Mouse (Mus musculus) G1E (cell line): ENCODE results near the gene Hmcn2. TPM values are rescaled to one million over a fixed set of nuclear protein-coding genes. Genes with fewer than 3 reads are reported as not detected.

ENCODE experiments used
- ATAC-seq: 2 replicates; pipeline ENCODE4 v1.8.0; 2016; ENCODE audit warnings: mild to moderate bottlenecking; ENCODE audit not compliant: insufficient number of reproducible peaks, poor library complexity, low FRiP score, severe bottlenecking; ENCODE audit errors: extremely low read depth
- DNase-seq: peaks from one replicate; pipeline ENCODE4 v3.0.0; 2012; ENCODE audit warnings: low spot score
- H3K27me3 ChIP-seq: 2 replicates; pipeline ENCODE4 v1.6.1; 2012; ENCODE audit warnings: mild to moderate bottlenecking, low read length, inconsistent platforms; ENCODE audit not compliant: insufficient read depth
- H3K36me3 ChIP-seq: replicated peaks from 2 replicates; pipeline ENCODE3; 2012; ENCODE audit warnings: mild to moderate bottlenecking, inconsistent platforms
- H3K4me1 ChIP-seq: 2 replicates; pipeline ENCODE4 v1.6.1; 2012; ENCODE audit warnings: low read depth, low read length, inconsistent platforms, mixed read lengths; ENCODE audit not compliant: insufficient read depth
- H3K4me3 ChIP-seq: 2 replicates; pipeline ENCODE4 v1.5.1; 2012; ENCODE audit warnings: low read depth, mild to moderate bottlenecking, inconsistent platforms, low read length, moderate library complexity, mixed read lengths
- H3K9me3 ChIP-seq: replicated peaks from 2 replicates; pipeline ENCODE4 v1.6.1; 2012; ENCODE audit warnings: inconsistent platforms
- CTCF ChIP-seq: IDR thresholded peaks from 2 replicates; pipeline ENCODE4 v1.5.1; 2012; ENCODE audit warnings: low read depth, low read length, inconsistent platforms, mixed read lengths
- GATA1 ChIP-seq: IDR thresholded peaks from 2 replicates; pipeline ENCODE4 v1.6.1; 2012; ENCODE audit warnings: borderline replicate concordance, low read length, inconsistent platforms, mixed read lengths
- GATA2 ChIP-seq: IDR thresholded peaks from 2 replicates; pipeline ENCODE4 v1.6.1; 2012; ENCODE audit warnings: low read depth, low read length, inconsistent platforms, borderline replicate concordance
- POLR2AphosphoS5 ChIP-seq: IDR thresholded peaks from 2 replicates; pipeline ENCODE4 v1.6.1; 2012; ENCODE audit warnings: low read depth, low read length, inconsistent platforms; ENCODE audit not compliant: insufficient replicate concordance
- TAL1 ChIP-seq: conservative IDR thresholded peaks from 2 replicates; pipeline ENCODE4 v1.6.1; 2012; ENCODE audit warnings: low read depth, low read length, inconsistent platforms, mixed read lengths
- polyA plus RNA-seq: library from polyadenylated mRNA; stranded (reverse); fragments of >175 nt; gene quantifications from 2 replicates; pipeline ENCODE4 v1.2.3, GENCODE M21; 2012
- total RNA-seq, 2 experiments: library from RNA; stranded (forward) in 1 of 2; stranded (reverse) in 1 of 2; fragments of 200-1000 nt in 1 of 2; fragments of >200 nt in 1 of 2; fragmentation: Nextera tagmentation in 1 of 2; gene quantifications; 2 replicates each; pipeline ENCODE4 v1.2.3; 2014 to 2017

Hmcn2 gene
- total and polyA plus RNA-seq, 3 experiments, result 0.16 TPM; not detected in 2

GRCm38 (mm10) chr2:31418021-31418420 lies 103.8 kb downstream of the Hmcn2 start:
- TF ChIP-seq CTCF (no peak), GATA2 (no peak), GATA1 (no peak), TAL1 (no peak), POLR2AphosphoS5 (no peak)
- H3K4me3 ChIP-seq, result no peak overlapping the region
- H3K4me1 ChIP-seq, result no peaks in the 10 kb centered on the region; the same call in 1 of the 2 replicates
- peaks cover under 1% of the 10 kb centered on the region; the same call in 1 of the 2 replicates for H3K27me3 ChIP-seq
- H3K36me3 ChIP-seq, result no peaks in the 10 kb centered on the region
- ATAC-seq (no peak), DNase-seq (no peak)
- H3K9me3 ChIP-seq, result no peaks in the 10 kb centered on the region

- Histone ChIP-seq H3K9me3 (no peaks in the 10 kb centered on the region), H3K4me3 (no peak overlapping the region), H3K4me1 (no peaks in the 10 kb centered on the region; the same call in 1 of the 2 replicates), H3K27me3 (peaks cover 4% of the 10 kb centered on the region; the same call in 1 of the 2 replicates), H3K36me3 (no peaks in the 10 kb centered on the region)
- no peak for ATAC-seq
- DNase-seq, result no peak
- TF ChIP-seq GATA2, result no peak
- no peak for TF ChIP-seq CTCF
- no peak for TF ChIP-seq GATA1
- no peak for TF ChIP-seq POLR2AphosphoS5
- no peak for TF ChIP-seq TAL1
Measured at GRCm38 (mm10) chr2:31418571-31418970, 104.4 kb downstream of the Hmcn2 start.

GRCm38 (mm10) chr2:31420914-31421313 lies 106.7 kb downstream of the Hmcn2 start:
- no peak for ATAC-seq
- H3K36me3 ChIP-seq, result no peaks in the 10 kb centered on the region
- peaks cover 4% of the 10 kb centered on the region; the same call in 1 of the 2 replicates for H3K27me3 ChIP-seq
- TF ChIP-seq GATA2 (no peak), GATA1 (no peak), CTCF (no peak), TAL1 (no peak), POLR2AphosphoS5 (no peak)
- no peaks in the 10 kb centered on the region for H3K9me3 ChIP-seq
- no peaks in the 10 kb centered on the region; the same call in 1 of the 2 replicates for H3K4me1 ChIP-seq
- H3K4me3 ChIP-seq, result no peak overlapping the region
- no peak for DNase-seq

GRCm38 (mm10) chr2:31422576-31422975 lies 108.4 kb downstream of the Hmcn2 start:
- TF ChIP-seq TAL1 (no peak), POLR2AphosphoS5 (no peak), GATA1 (no peak), CTCF (no peak), GATA2 (no peak)
- Histone ChIP-seq H3K27me3 (peaks cover 4% of the 10 kb centered on the region; the same call in 1 of the 2 replicates), H3K9me3 (no peaks in the 10 kb centered on the region)

GRCm38 (mm10) chr2:31431477-31431876 lies 117.3 kb downstream of the Hmcn2 start:
- no peak overlapping the region for H3K4me3 ChIP-seq
- DNase-seq, result no peak
- no peak for TF ChIP-seq TAL1
- H3K9me3 ChIP-seq, result no peaks in the 10 kb centered on the region
- H3K36me3 ChIP-seq, result no peaks in the 10 kb centered on the region
- no peak for ATAC-seq
- H3K4me1 ChIP-seq, result no peaks in the 10 kb centered on the region; the same call in 1 of the 2 replicates
- H3K27me3 ChIP-seq, result peaks cover 9% of the 10 kb centered on the region; the same call in 1 of the 2 replicates

More at GRCm38 (mm10) chr2:31422576-31422975, 108.4 kb downstream of the Hmcn2 start:
- DNase-seq, result no peak
- Histone ChIP-seq H3K4me3 (no peak overlapping the region), H3K36me3 (no peaks in the 10 kb centered on the region), H3K4me1 (no peaks in the 10 kb centered on the region; the same call in 1 of the 2 replicates)
- ATAC-seq, result no peak

GRCm38 (mm10) chr2:31434746-31435145 lies 120.5 kb downstream of the Hmcn2 start:
- Histone ChIP-seq H3K4me1 (no peaks in the 10 kb centered on the region; the same call in 1 of the 2 replicates), H3K27me3 (no peaks in the 10 kb centered on the region; the same call in 1 of the 2 replicates), H3K4me3 (no peak overlapping the region), H3K36me3 (no peaks in the 10 kb centered on the region), H3K9me3 (no peaks in the 10 kb centered on the region)
- no peak for DNase-seq
- no peak for TF ChIP-seq POLR2AphosphoS5
- TF ChIP-seq GATA2, result no peak
- no peak for TF ChIP-seq CTCF
- no peak for TF ChIP-seq GATA1
- TF ChIP-seq TAL1, result no peak
- no peak for ATAC-seq

GRCm38 (mm10) chr2:31435567-31435966 lies 121.4 kb downstream of the Hmcn2 start:
- DNase-seq (peak; percentile 14), ATAC-seq (no peak)
- no peaks in the 10 kb centered on the region for H3K9me3 ChIP-seq
- no peak for TF ChIP-seq GATA2
- TF ChIP-seq CTCF, result no peak
- H3K4me1 ChIP-seq, result no peaks in the 10 kb centered on the region; the same call in 1 of the 2 replicates
- no peaks in the 10 kb centered on the region for H3K36me3 ChIP-seq
- no peak overlapping the region for H3K4me3 ChIP-seq
- peaks cover 2% of the 10 kb centered on the region; the same call in 1 of the 2 replicates for H3K27me3 ChIP-seq
